Mouse (Mus musculus) limb, embryonic 11.5 days (tissue): ENCODE results near the gene Gipc1. TPM values are rescaled to one million over a fixed set of nuclear protein-coding genes. Genes with fewer than 3 reads are reported as not detected.

Experiments
- polyA plus RNA-seq: library from polyadenylated mRNA; unstranded; fragments of >200 nt; fragmentation: Nextera tagmentation; extraction: Ambion mirVana; gene quantifications from 2 replicates; pipeline ENCODE4 v1.2.1, GENCODE M21; 2014

The Gipc1 gene
- polyA plus RNA-seq, 1 experiment from 2014 or later = 178 TPM

Other genes starting within 250 kb of the Gipc1 start
- 117 and 124 TPM in 2 replicates for gene Scoc, start 194.3 kb upstream of the Gipc1 start, polyA plus RNA-seq
- not detected in 2 replicates for gene Olfr370, start 116.9 kb upstream of the Gipc1 start, polyA plus RNA-seq
- gene Ndufb7, start 86.0 kb upstream of the Gipc1 start, polyA plus RNA-seq = 331 and 339 TPM in 2 replicates
- 679 and 704 TPM in 2 replicates for gene Tecr, start 44.7 kb upstream of the Gipc1 start, polyA plus RNA-seq
- gene Dnajb1, start 44.5 kb upstream of the Gipc1 start, polyA plus RNA-seq = 75.6 and 78.2 TPM in 2 replicates
- gene Ptger1, start 14.0 kb downstream of the Gipc1 start, polyA plus RNA-seq = 0.59 and 1.6 TPM in 2 replicates
- gene Pkn1, start 46.5 kb downstream of the Gipc1 start, polyA plus RNA-seq = 28.8 and 30.1 TPM in 2 replicates
- gene Ddx39, start 62.5 kb downstream of the Gipc1 start, polyA plus RNA-seq = 210 and 215 TPM in 2 replicates
- gene Adgre5, start 88.6 kb downstream of the Gipc1 start, polyA plus RNA-seq = 24.6 and 26.4 TPM in 2 replicates
- gene Adgrl1, start 247.4 kb downstream of the Gipc1 start, polyA plus RNA-seq = 20.7 and 23.0 TPM in 2 replicates